Mouse (Mus musculus) limb, embryonic 14.5 days (tissue): ENCODE data around the gene Kif26b. TPM values are rescaled to one million over a fixed set of nuclear protein-coding genes. Genes with fewer than 3 reads are reported as not detected.

ENCODE experiments used
- ATAC-seq: fragments of 200-750 bp; cut with Nextera tagmentation; 2 replicates; pipeline ENCODE4 v1.8.0; 2017; ENCODE audit warnings: low read depth, moderate number of reproducible peaks, moderate TSS enrichment; ENCODE audit not compliant: low FRiP score
- DNase-seq: peaks from one replicate; pipeline ENCODE4 v3.0.0-alpha.2; 2015; ENCODE audit warnings: low spot score
- H3K27ac ChIP-seq: fragments of 300-500 bp; sonication (generic); replicated peaks from 2 replicates; pipeline ENCODE4 v1.5.1; 2014; ENCODE audit warnings: low read depth, mild to moderate bottlenecking, low read length, moderate library complexity, mixed read lengths
- H3K27me3 ChIP-seq: fragments of 300-500 bp; sonication (generic); 2 replicates; pipeline ENCODE4 v1.6.1; 2014; ENCODE audit warnings: low read length, mixed read lengths; ENCODE audit not compliant: control insufficient read depth, insufficient read depth
- H3K36me3 ChIP-seq: fragments of 300-500 bp; sonication (generic); 2 replicates; pipeline ENCODE4 v1.6.1; 2014; ENCODE audit warnings: mild to moderate bottlenecking, low read length, moderate library complexity, mixed read lengths; ENCODE audit not compliant: control insufficient read depth, insufficient read depth
- H3K4me1 ChIP-seq: fragments of 300-500 bp; sonication (generic); 2 replicates; pipeline ENCODE4 v1.6.1; 2014; ENCODE audit warnings: antibody characterized with exemption, low read length, mixed read lengths; ENCODE audit not compliant: control insufficient read depth, insufficient read depth
- H3K4me2 ChIP-seq: fragments of 300-500 bp; sonication (generic); replicated peaks from 2 replicates; pipeline ENCODE4 v1.6.1; 2014; ENCODE audit warnings: low read depth, mild to moderate bottlenecking, low read length, moderate library complexity; ENCODE audit not compliant: severe bottlenecking
- H3K4me3 ChIP-seq: fragments of 300-500 bp; sonication (generic); replicated peaks from 2 replicates; pipeline ENCODE4 v1.5.1; 2014; ENCODE audit warnings: low read length
- H3K9ac ChIP-seq: fragments of 300-500 bp; sonication (generic); 2 replicates; pipeline ENCODE4 v1.6.1; 2014; ENCODE audit warnings: mild to moderate bottlenecking, low read depth, low read length, moderate library complexity; ENCODE audit not compliant: severe bottlenecking
- H3K9me3 ChIP-seq: fragments of 300-500 bp; sonication (generic); 2 replicates; pipeline ENCODE4 v1.6.1; 2016; ENCODE audit warnings: low read length; ENCODE audit not compliant: control insufficient read depth
- POLR2A ChIP-seq: fragments of 200-500 bp; IDR thresholded peaks from 2 replicates; pipeline ENCODE4 v1.8.0; 2012; ENCODE audit warnings: inconsistent platforms, mild to moderate bottlenecking, moderate library complexity, borderline replicate concordance; ENCODE audit not compliant: insufficient read depth, insufficient read length; ENCODE audit errors: extremely low read depth
- WGBS: fragments of 180-500 bp; shearing (Covaris S2); extraction: QIAGEN DNeasy Blood & Tissue Kit; methylation state at CpG from one replicate; pipeline ENCODE4 v1.1.7; 2014; 5-methylcytosine and 5-hydroxymethylcytosine counted together
- polyA plus RNA-seq, 2 experiments: library from polyadenylated mRNA; depleted of rRNA in 1 of 2; stranded (reverse) in 1 of 2; unstranded in 1 of 2; fragments of >200 nt; fragmentation: Nextera tagmentation in 1 of 2; extraction: Ambion mirVana in 1 of 2; gene quantifications; 2 replicates each; pipeline versions ENCODE4 v1.2.1 to v1.2.3; 2012 to 2014

Kif26b gene
- polyA plus RNA-seq, 2 experiments = 8.7 to 8.8 TPM

DNA sequence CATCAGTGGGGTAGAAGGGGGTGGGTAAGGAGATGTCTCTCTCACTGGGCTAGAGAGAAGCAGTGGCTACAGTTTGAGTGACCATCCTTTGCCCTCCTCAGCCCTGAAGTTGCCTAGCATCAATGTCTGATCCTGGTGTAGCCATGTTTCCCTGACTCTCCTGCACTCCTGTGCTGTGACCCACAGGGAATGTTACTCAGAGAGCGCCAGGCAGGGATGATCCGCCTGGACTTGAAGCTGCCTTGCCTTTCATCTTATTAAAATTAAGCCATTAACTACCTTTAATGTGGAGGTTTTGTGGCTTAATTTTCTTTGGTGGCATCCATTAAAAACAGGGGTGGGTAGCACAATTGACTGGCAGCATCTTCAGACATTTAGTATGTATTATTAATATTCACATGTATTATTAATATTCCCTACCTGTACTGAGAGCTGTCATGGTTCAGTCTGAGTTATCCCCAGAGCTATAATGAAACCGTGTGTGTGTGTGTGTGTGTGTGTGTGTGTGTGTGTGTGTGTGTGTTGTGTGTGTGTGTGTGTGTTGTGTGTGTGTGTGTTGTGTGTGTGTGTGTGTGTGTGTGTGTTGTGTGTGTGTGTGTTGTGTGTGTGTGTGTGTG lies 233.3 kb downstream of the Kif26b start:
- Histone ChIP-seq H3K4me3 (no peak overlapping the region), H3K9ac (no peak overlapping the region), H3K36me3 (no peaks in the 10 kb centered on the region), H3K27ac (no peak overlapping the region), H3K4me2 (no peak overlapping the region), H3K4me1 (no peaks in the 10 kb centered on the region; the same call in 1 of the 2 replicates), H3K27me3 (no peaks in the 10 kb centered on the region), H3K9me3 (no peaks in the 10 kb centered on the region)
- ATAC-seq = no peak
- TF ChIP-seq POLR2A = no peak
- 72% methylated on average over 3 of the region's 3 CpGs for WGBS
- no peak for DNase-seq

- DNase-seq (no peak), ATAC-seq (no peak)
- Histone ChIP-seq H3K27me3 (no peaks in the 10 kb centered on the region), H3K27ac (no peak overlapping the region), H3K4me1 (no peaks in the 10 kb centered on the region; the same call in 1 of the 2 replicates), H3K9ac (no peak overlapping the region), H3K4me3 (no peak overlapping the region), H3K36me3 (no peaks in the 10 kb centered on the region), H3K4me2 (no peak overlapping the region), H3K9me3 (no peaks in the 10 kb centered on the region)
- TF ChIP-seq POLR2A = no peak
- whole genome bisulfite sequencing = 36% methylated on average over 4 of the region's 4 CpGs
These were observed 236.0 kb downstream of the Kif26b start for GRCm38 (mm10) chr1:178764914-178765313.

DNA sequence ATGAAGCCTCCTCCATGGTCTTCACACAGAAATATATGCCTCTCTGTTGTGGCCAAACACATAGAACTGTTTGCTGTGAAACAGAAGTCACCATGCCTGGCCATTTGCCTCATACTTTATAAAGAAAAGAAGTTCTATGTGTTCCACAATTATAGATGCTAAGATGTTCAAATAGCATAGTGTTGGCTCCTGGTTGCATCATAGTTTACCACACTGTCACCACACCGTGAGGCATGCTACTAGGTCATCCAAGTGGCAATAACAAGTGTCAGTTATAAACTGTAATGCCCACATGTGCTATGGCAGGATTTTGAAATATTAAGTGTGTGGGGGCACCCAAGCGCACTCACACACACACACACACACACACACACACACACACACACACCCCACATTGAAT lies 236.7 kb downstream of the Kif26b start:
- 76% methylated on average over 2 of the region's 2 CpGs for WGBS
- no peak for TF ChIP-seq POLR2A
- DNase-seq = no peak
- Histone ChIP-seq H3K4me3 (no peak overlapping the region), H3K27me3 (no peaks in the 10 kb centered on the region), H3K4me2 (no peak overlapping the region), H3K9me3 (no peaks in the 10 kb centered on the region), H3K36me3 (no peaks in the 10 kb centered on the region), H3K9ac (no peak overlapping the region), H3K4me1 (no peaks in the 10 kb centered on the region; the same call in 1 of the 2 replicates), H3K27ac (no peak overlapping the region)
- no peak for ATAC-seq

DNA sequence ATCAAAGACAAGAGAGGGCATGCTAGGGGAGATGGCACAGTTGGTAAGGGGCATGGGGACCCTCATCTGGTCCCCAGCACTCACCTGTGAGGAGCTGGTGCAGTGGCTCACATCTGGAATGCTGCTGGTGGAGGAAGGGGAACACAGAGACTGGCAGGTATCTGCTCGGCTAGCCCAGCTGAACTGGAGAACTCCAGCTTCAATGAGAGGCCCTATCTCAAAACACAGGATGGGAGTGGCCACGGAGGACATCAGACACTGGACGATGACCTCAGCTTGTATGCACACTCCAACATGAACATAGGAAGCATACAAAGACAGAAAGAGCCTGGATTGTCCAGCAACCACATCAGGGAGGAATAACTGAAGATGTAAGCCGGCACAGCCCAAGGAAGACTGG lies 240.1 kb downstream of the Kif26b start:
- H3K4me3 ChIP-seq = no peak overlapping the region

GRCm38 (mm10) chr1:178769988-178770387 lies 241.1 kb downstream of the Kif26b start:
- no peak for DNase-seq
- Histone ChIP-seq H3K9ac (no peak overlapping the region), H3K4me2 (no peak overlapping the region), H3K4me1 (no peaks in the 10 kb centered on the region; the same call in 1 of the 2 replicates), H3K27ac (no peak overlapping the region), H3K9me3 (no peaks in the 10 kb centered on the region), H3K4me3 (no peak overlapping the region), H3K27me3 (no peaks in the 10 kb centered on the region), H3K36me3 (no peaks in the 10 kb centered on the region)
- no peak for TF ChIP-seq POLR2A
- WGBS = 82% methylated on average over 6 of the region's 6 CpGs
- no peak for ATAC-seq

More for the DNA sequence above, 240.1 kb downstream of the Kif26b start:
- Histone ChIP-seq H3K9ac (no peak overlapping the region), H3K27me3 (no peaks in the 10 kb centered on the region), H3K9me3 (no peaks in the 10 kb centered on the region), H3K36me3 (no peaks in the 10 kb centered on the region), H3K27ac (no peak overlapping the region), H3K4me1 (no peaks in the 10 kb centered on the region; the same call in 1 of the 2 replicates), H3K4me2 (no peak overlapping the region)
- ATAC-seq = no peak
- DNase-seq = no peak
- WGBS = 87% methylated on average over 4 of the region's 4 CpGs
- no peak for TF ChIP-seq POLR2A
